Mouse (Mus musculus) CH12.LX (cell line): ENCODE measurements around the gene Hspb9.

Experiments
- CHD1 ChIP-seq: IDR thresholded peaks from 2 replicates; pipeline ENCODE4 v1.6.1; 2012; ENCODE audit warnings: low read depth, low read length, improper control_type of control experiment, inconsistent platforms
- CTCF ChIP-seq, 2 experiments: IDR thresholded peaks in 1 of 2; conservative IDR thresholded peaks in 1 of 2; 2 replicates each; pipeline ENCODE4 v1.5.1; 2011 to 2012; ENCODE audit warnings: low read depth in 2 of 2, low read length in 2 of 2, improper control_type of control experiment in 1 of 2, inconsistent platforms in 1 of 2, mild to moderate bottlenecking in 1 of 2, moderate library complexity in 1 of 2
- GABPA ChIP-seq: IDR thresholded peaks from 2 replicates; pipeline ENCODE4 v1.6.1; 2012; ENCODE audit warnings: low read depth, low read length, improper control_type of control experiment, inconsistent platforms; ENCODE audit not compliant: insufficient replicate concordance
- USF2 ChIP-seq: conservative IDR thresholded peaks from 2 replicates; pipeline ENCODE4 v1.6.1; 2011; ENCODE audit warnings: low read depth, low read length, improper control_type of control experiment
- ZMIZ1 ChIP-seq: IDR thresholded peaks from 2 replicates; pipeline ENCODE4 v1.6.1; 2012; ENCODE audit warnings: low read depth, mild to moderate bottlenecking, inconsistent platforms, low read length, improper control_type of control experiment

DNA sequence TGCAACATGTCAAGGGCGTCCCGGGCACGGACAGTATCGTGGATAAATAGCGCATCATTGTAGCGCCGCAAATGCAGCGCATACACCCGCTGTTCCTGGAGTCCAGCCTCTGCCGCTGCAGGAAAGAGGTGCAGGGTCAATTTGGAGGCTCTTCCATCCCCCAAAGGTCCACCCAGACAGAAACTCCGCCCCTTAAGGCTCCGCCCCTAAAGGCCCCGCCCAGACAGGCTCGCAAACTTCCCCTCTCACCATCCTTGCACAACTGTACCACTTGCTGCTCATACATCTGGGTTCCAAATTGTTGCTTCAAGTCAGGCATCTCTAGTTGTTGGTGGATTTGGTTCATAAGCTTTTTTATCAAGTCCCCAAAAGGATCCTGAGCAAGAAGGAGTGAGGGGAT lies 12.3 kb upstream of the Hspb9 start:
- TF ChIP-seq CTCF (conservative IDR thresholded peaks at IDR 0.05 in 1 of 2, IDR thresholded peaks at IDR 0.05 in 1 of 2; ENCODE audit: low read depth in 2 of 2, low read length in 2 of 2) = no peak
- TF ChIP-seq ZMIZ1 = no peak
- no peak for TF ChIP-seq CHD1
- TF ChIP-seq GABPA = no peak
- TF ChIP-seq USF2 = no peak
